Mouse (Mus musculus): Measurements from ENCODE around the gene Gm11939.
"Not testable (repeated sequence)": the region's sequence is repeated elsewhere in the genome, so short reads cannot be mapped to it uniquely, and the experiment has no call there.

The Gm11939 gene

DNA sequence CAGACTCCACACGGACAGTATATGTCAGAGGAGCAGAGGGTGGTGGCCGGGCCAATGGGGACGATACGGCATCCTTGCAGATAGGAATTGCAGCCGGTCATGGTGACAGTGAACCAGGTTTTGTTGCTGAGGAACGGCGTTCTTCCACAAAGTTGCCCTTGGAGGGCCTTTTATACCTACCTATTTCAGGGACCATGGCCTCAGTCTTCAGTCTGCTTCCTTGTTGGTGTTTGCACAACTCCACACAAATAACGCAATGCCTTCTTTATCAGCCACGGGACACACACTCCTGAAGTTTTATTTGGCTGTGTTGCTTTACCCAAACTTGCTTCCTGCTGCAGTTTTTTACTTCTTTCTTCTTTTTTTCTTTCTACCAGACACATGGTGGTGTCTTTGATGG is at the start of gene Gm11939:
Gene Gm11939, minus strand, starts transcription at position 101 of the 400 bp plus-strand sequence.
- no peak for DNase-seq

- not testable (repeated sequence) for DNase-seq
These were observed 43.9 kb upstream of the Gm11939 start, which contains the start of gene Gm11938 for GRCm38 (mm10) chr11:99603208-99603607. Gm11938 (minus strand) TSS chr11:99603308.

GRCm38 (mm10) chr11:99597742-99598141 is 38.5 kb upstream of the Gm11939 start, which contains the start of gene Krtap9-3:
Krtap9-3 (minus strand) TSS chr11:99598105.
- not testable (repeated sequence) for DNase-seq

- DNase-seq, result no peak
These were observed 31.7 kb upstream of the Gm11939 start, which contains the start of gene Krtap1-3 for GRCm38 (mm10) chr11:99590981-99591380. Krtap1-3 (minus strand) TSS chr11:99591339.

- DNase-seq, result no peak
These were observed 25.8 kb upstream of the Gm11939 start for GRCm38 (mm10) chr11:99585096-99585495.

DNA sequence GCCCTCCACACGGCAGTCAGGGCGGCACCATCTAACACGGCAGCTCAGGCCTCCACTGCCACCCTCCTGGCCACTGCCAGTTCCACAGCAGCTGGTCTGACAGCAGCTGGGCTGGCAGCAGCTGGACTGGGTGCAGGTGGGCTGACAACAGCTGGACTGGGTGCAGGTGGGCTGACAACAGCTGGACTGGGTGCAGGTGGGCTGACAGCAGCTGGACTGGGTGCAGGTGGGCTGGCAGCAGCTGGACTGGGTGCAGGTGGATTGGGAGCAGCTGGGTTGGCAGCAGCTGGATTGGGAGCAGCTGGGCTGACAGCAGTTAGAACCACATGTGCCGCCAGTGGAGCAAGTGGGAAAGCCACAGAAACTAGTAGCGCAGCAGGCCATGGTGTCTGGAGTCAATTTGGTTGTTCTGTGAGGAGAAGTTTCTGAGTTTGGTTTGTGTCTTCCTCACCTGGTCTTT is 24.0 kb upstream of the Gm11939 start, which contains the start of gene Krtap1-4:
Gene Krtap1-4, minus strand, starts transcription at position 410 of the 460 bp plus-strand sequence.
- DNase-seq, result no peak

GRCm38 (mm10) chr11:99581564-99581963 is 22.3 kb upstream of the Gm11939 start:
- no peak for DNase-seq

GRCm38 (mm10) chr11:99581051-99581450 is 21.8 kb upstream of the Gm11939 start:
- no peak for DNase-seq

- DNase-seq, result no peak
These were observed 21.4 kb upstream of the Gm11939 start, which contains the start of gene Krtap1-5 for GRCm38 (mm10) chr11:99580636-99581035. Krtap1-5 (minus strand) TSS chr11:99581016.

DNA sequence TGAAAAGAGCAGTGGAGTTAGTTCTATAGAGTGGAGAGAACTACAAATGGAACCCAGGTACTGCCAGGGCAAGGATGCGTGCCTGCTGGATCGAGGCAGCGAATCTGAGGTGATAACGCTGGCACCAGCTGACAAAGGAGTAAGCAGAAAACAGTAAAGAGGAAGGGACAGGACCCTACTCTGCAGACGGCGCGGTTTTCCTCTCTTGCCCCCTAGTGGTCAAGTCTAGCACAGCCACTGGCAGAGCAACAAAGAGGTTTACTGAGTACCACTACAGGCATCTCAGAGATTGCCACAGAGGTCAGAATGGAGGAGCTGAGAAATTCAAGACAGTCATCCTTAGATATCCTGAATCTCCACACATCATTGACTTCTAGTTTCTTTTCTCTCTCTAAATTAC is 14.8 kb upstream of the Gm11939 start:
- peak; percentile 59 for DNase-seq

DNA sequence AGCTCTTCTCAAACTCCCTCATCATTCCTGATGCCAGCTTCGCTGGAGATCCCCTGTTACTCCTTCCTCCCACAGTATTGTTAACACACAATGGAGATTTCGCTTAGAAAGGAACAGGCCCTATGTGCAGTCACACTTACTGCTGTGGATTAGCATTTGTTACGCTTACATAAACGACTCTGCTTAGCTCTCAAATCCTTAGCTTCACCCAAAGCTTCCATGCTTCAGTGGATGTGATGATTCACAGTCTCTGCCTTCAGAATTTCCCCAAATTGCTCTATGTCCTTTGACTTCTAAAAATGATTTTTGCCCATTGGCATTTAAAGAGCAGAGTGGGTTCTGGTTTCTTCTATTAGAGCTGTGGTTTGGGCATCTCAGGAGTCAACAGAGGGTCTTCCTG is 13.9 kb upstream of the Gm11939 start:
- DNase-seq, result no peak

DNA sequence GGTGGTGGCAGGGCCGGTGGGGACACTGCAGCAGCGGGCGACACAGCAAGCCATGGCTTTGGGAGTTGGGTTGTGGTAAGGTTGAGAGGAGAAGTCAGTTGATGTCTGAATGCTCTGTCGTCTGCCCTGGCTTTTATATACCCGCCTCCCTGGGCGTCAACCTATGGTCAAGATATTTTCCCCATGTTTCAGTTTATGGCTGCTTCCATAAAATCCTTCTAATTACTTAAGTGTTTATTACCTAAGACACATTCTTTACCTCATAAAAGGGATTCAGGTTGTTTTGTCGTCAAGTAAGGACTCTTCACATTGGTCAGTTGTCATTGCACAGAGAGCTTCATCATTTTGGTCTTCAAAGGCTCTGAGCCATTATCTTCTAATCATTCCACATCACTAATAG is 7.3 kb upstream of the Gm11939 start, which contains the start of gene Krtap3-1:
Gene Krtap3-1, minus strand, starts transcription at position 101 of the 400 bp plus-strand sequence.
- no peak for DNase-seq

DNA sequence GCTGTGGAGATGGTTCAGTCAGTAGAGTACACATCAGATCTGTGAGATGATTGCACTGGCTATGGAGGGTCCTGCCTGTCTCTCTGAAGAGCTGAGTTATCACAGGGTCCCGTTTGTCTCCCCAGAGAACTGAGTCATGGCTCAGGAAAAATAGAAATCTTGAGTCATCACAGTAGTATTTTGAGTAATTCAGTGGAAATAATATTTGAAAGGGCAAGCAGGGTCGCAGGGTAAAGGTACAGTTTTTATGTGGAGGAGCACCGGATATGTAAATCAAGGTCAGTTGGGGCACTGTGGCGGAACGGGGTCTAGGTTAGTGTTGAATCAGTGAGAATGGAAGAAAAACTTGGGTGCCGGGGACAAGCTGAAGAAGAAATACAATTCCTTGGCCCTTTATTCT is 3.3 kb upstream of the Gm11939 start:
- no peak for DNase-seq

GRCm38 (mm10) chr11:99557976-99558745 is 1.1 kb downstream of the Gm11939 start:
- no peak for DNase-seq

GRCm38 (mm10) chr11:99556753-99557152 is 2.5 kb downstream of the Gm11939 start, which contains the start of gene Krtap3-2:
Krtap3-2 (minus strand) TSS chr11:99556853.
- DNase-seq, result no peak

GRCm38 (mm10) chr11:99556195-99556594 is 3.1 kb downstream of the Gm11939 start:
- DNase-seq, result no peak

GRCm38 (mm10) chr11:99550765-99551164 is 8.5 kb downstream of the Gm11939 start, which contains the start of gene Krtap3-3:
Krtap3-3 (minus strand) TSS chr11:99550865.
- DNase-seq, result no peak

GRCm38 (mm10) chr11:99547892-99548291 is 11.4 kb downstream of the Gm11939 start:
- no peak for DNase-seq

DNA sequence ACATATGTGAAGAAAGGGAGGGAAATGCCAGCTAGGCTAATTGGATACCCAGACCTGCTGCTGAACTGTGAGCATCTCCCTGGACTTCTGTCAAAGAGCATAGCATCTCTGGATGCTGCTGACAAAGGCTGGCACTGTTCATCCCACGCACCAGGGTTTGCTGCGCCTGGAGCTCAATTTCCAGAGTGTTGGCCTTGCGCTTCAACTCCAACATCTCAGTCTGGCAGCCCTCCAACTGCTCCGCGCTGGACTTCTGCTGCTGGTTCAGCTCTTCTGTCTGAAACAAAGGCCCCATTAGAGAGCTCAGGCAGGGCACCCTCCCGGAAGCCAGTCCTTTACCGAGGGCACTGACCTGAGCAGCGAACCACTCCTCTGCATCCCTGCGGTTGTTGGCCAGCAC is 19.5 kb downstream of the Gm11939 start:
- DNase-seq, result peak; percentile 11

DNA sequence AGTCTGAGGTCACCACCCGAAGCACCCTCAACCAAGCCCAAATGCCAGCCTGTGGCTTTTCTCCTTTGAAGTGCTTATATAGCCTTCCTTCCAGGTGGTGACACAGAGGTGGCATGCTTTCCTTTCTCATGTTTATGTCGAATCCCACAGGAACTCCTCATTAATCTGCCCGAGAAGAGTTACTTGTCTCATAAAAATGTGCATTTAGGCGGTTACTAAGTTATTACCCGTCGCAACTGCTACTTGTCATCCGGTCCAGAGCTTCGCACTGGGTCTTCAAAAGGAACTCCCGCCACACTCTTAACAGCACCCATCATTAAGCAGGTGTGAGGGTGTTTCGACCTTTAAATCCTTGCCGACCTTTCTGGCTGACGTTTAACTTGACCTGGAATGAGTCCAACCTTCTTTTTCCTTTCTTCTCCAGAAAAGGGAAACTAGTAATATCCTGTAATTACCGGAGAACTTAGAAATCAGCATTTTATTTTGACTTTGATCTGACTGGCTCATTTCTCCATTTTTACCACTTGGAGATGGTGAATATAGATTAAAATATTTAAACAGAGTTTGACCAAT is 37.9 kb downstream of the Gm11939 start, which contains the start of gene Krt39:
Gene Krt39, minus strand, starts transcription at position 51 of the 573 bp plus-strand sequence.
- DNase-seq, result no peak

GRCm38 (mm10) chr11:99514098-99514497 is 45.2 kb downstream of the Gm11939 start:
- DNase-seq, result no peak

Data from liver (tissue).